Mouse (Mus musculus): ENCODE data around the gene Alg5. TPM values are rescaled to one million over a fixed set of nuclear protein-coding genes. Genes with fewer than 3 reads are reported as not detected.
A peak's percentile ranks its signal among the peaks of the same experiment; 100 is the strongest.
"Not testable (repeated sequence)": the region's sequence is repeated elsewhere in the genome, so short reads cannot be mapped to it uniquely, and the experiment has no call there.

The Alg5 gene
- total RNA-seq, 2 experiments from 2014 or later, result 17.0 to 19.3 TPM

DNA sequence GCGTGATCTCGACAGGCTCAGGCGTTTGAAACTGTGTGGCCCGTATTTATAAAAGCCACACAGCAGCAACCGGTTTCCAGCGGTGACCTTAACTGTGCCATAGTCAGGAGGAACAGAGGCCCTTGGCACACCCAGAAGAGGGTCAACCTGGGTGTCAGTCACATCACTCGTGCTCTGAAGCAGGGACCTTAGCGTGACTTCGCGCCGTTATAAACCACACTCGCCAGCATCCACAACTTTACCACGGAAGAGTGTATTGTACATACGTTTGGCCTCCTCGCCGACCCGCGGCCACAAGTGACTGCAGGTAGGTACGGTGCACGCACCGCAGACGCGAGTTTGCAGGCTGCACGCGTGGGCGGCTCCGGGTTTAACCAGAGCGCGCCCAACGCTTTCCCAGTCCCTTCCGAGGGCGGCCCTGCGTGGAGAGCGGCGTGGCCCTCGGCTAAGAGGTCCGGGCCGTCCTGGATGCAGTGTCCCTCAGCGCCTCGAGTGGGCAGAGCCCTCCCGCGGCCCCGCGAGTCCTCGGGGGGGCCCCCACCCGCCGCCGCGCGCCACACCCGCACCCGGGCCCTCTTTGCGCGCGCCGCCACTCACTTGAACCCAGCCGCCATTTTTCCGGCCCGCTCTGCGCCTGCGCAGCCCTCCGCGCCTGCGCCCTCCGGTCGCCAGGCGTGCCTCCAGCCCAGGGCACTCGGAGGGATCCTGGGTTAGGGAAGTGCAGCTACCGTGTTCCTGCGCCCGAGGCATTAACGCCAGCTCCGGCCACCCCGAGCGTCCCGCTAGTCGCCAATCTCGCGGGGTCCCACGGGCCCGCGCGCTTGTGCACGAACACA, 710 bp upstream of the Alg5 start:
- DNase-seq (ENCODE audit: low spot score in 2 of 2), result peak; percentile 90 to 91
- intact Hi-C loops (cut with DNase I), result loop anchor here (2.0 kb wide), 1 partner anchor 72 kb away; the partner anchor contains the start of gene Rfxap

GRCm38 (mm10) chr3:54736101-54736927, 975 bp downstream of the Alg5 start:
- DNase-seq (ENCODE audit: low spot score in 2 of 2), result peak in 1 of 2 experiments; percentile 22
- intact Hi-C loops (cut with DNase I), result no loop called here

GRCm38 (mm10) chr3:54737317-54737716, 2.0 kb downstream of the Alg5 start:
- DNase-seq (ENCODE audit: low spot score in 2 of 2), result no peak
- intact Hi-C loops (cut with DNase I), result no loop called here

DNA sequence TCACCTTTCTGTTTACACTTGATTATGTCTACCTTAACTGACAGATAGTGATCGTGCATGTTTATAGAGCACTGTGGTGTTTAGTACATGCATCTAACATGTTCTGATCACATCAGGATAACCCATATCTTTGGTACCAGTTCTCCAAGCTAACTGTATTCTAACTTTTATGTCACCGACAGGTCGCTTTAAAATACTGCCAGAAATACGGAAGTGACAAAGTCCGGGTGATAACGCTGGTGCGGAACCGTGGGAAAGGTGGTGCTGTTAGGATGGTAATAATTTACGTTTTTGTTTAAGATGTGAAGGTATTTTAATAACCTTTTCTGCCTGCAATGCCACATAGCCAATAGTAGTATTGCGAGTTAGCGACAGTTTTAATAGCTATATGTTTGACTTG, 6.6 kb downstream of the Alg5 start:
- intact Hi-C loops (cut with DNase I), result no loop called here
- no peak for DNase-seq (ENCODE audit: low spot score in 2 of 2)

- intact Hi-C loops (cut with DNase I), result no loop called here
- DNase-seq (ENCODE audit: low spot score in 2 of 2), result no peak
These were observed 10.5 kb downstream of the Alg5 start for GRCm38 (mm10) chr3:54745799-54746198.

- intact Hi-C loops (cut with DNase I), result no loop called here
- DNase-seq (ENCODE audit: low spot score in 2 of 2), result no peak
These were observed 18.1 kb downstream of the Alg5 start for GRCm38 (mm10) chr3:54753411-54753810.

GRCm38 (mm10) chr3:54755145-54756041, 20.1 kb downstream of the Alg5 start, which contains the start of gene Smad9:
Smad9 (plus strand) TSS chr3:54755582.
- intact Hi-C loops (cut with DNase I), result no loop called here
- peak; percentile 60 to 72 for DNase-seq (ENCODE audit: low spot score in 2 of 2)

- peak; percentile 58 to 59 for DNase-seq (ENCODE audit: low spot score in 2 of 2)
- intact Hi-C loops (cut with DNase I), result no loop called here
These were observed 20.7 kb downstream of the Alg5 start for GRCm38 (mm10) chr3:54756058-54756457.

DNA sequence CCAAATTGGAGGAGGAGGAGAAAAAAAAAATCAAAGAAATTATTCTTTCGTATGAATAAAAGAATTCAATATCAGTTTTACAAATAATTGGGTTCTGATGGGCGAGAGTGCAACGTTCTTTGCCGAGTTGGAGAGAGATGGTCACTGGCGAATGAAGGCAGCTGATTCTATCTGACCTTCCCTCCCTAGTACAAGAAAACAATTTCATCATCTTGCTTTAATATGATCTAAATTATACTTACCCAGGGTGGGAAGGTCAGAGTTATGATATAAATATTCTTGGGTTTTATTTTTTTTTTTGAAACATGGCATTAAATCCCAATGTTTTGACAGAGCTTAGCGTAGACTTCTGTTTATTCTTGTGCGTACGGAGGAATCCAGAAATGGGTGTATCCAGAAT, 22.1 kb downstream of the Alg5 start:
- intact Hi-C loops (cut with DNase I), result no loop called here
- DNase-seq (ENCODE audit: low spot score in 2 of 2), result no peak

DNA sequence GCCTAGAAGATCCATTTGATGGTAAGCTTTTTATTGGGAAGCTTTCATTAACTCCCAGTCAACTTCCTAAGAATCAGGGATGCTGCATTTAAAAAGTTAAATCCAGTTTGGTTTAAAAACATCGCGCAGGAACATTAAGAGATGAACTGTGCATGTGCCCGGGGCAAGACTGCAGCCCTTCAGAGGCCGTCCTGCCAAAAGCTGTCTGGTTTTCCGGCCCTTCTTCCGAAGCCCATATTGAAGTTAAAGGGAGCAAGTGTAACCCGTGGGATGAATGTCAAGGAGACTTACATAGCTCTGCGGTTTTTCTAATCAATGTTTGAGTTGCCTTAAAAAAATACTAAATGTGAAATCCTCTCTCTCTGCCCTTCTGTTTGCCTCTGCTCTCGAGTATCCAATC, 23.9 kb downstream of the Alg5 start:
- DNase-seq (ENCODE audit: low spot score in 2 of 2), result no peak
- intact Hi-C loops (cut with DNase I), result no loop called here

- intact Hi-C loops (cut with DNase I), result no loop called here
- DNase-seq (ENCODE audit: low spot score in 2 of 2), result no peak
These were observed 25.2 kb downstream of the Alg5 start for GRCm38 (mm10) chr3:54760321-54761115.

GRCm38 (mm10) chr3:54761258-54761657, 25.9 kb downstream of the Alg5 start:
- no peak for DNase-seq (ENCODE audit: low spot score in 2 of 2)
- intact Hi-C loops (cut with DNase I), result no loop called here

DNA sequence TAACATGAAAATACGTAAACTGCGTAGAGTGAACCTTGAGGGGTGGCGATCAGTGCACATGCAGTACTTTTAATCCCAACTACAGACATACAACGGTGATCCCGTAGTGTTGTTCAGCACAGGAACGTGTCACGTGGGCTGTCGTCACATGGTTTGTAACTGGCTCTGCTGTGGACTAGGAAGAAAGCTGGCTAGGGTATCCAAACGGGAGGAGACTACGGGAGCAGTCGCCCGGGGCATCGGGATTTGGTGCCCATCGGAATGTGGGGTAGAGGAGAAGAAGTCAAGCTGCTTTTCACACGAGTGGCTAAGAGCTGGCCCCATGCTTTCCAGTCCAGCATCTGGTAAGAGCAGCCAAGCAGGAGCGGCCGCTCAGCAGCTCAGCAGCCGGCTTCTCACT, 29.1 kb downstream of the Alg5 start:
- intact Hi-C loops (cut with DNase I), result no loop called here
- DNase-seq (ENCODE audit: low spot score in 2 of 2), result peak; percentile 18 to 22

DNA sequence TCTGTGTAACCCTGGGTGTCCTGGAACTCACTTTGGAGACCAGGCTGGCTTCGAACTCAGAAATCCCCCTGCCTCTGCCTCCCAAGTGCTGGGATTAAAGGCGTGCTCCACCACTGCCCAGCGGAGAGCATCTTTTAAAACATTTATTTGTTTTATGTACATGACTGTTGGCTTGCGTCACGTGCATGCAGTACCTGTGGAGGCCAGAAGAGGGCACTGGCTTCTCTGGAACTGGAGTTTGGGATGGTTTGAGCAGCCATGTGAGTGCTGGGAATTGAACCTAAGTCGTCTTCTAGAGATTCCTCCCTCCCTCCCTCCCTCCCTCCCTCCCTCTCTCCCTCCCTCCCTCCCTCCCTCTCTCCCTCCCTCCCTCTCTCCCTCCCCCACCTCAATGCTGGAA, 30.2 kb downstream of the Alg5 start:
- intact Hi-C loops (cut with DNase I); DNase-seq (ENCODE audit: low spot score in 2 of 2): not testable (repeated sequence)

DNA sequence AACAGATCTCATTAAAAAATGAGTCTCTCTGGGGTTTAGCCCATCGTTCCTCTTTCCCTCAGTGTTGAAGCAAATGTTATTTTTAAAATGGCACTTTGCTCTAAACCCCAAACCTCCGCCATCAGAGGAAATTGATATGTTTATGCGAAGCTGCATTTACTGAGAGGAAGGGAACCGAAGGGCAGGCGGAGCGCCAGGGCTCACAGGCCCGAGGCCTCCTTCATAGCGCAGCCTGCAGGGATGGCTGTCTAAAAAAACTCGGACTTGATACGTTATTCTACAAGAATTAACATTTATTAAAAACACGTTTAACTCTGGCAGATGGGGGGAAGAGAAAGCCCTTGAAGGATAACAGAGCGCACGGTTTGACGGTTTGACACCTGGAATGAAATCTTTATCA, 30.7 kb downstream of the Alg5 start:
- DNase-seq (ENCODE audit: low spot score in 2 of 2), result no peak
- intact Hi-C loops (cut with DNase I), result no loop called here

DNA sequence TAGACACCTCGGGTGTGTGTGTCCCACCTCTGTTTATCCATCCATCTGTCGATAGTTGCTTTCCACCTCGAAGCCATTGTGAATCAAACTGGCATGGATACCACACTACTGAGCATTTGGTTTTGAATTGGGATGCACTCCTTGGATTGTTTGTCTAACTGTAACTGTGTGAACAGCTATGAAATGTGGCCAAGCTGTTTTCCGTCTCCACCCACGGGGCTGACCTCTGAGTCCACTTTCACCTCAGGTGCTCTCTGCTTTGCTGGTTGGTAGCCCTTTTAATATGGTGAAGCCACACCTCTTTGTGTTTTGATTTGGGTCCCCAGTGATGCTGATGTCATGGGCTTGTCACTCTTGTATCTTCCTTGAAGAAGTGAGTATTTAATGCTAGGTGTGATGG, 31.5 kb downstream of the Alg5 start:
- intact Hi-C loops (cut with DNase I), result no loop called here

DNA sequence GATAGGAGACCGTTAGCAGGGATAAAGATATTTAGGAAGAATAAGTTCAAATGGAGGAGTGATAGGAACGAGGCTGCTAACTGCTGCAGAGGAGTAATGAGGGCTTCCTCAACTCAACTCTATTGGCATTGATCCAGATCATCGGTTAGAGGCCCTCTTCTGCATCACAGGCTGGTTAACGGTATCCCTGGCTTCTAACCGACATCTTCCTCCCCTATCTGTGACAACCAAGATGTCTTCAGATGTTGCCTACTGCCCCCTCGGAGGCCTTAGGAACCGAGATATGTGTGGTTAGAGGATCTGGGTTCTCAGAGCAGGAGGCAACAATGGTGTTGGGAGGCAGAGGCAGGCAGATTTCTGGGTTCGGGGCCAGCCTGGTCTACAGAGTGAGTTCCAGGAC, 33.3 kb downstream of the Alg5 start:
- no peak for DNase-seq (ENCODE audit: low spot score in 2 of 2)
- intact Hi-C loops (cut with DNase I), result no loop called here

More for the DNA sequence above, 31.5 kb downstream of the Alg5 start:
- no peak for DNase-seq (ENCODE audit: low spot score in 2 of 2)

- intact Hi-C loops (cut with DNase I), result no loop called here
- no peak for DNase-seq (ENCODE audit: low spot score in 2 of 2)
These were observed 34.3 kb downstream of the Alg5 start for GRCm38 (mm10) chr3:54769349-54770275.
